Mouse (Mus musculus): ENCODE results near the gene Sltm. TPM values are rescaled to one million over a fixed set of nuclear protein-coding genes. Genes with fewer than 3 reads are reported as not detected.

Sltm gene
- polyA plus RNA-seq (2017; shearing (Covaris generic)) = 125 TPM

DNA sequence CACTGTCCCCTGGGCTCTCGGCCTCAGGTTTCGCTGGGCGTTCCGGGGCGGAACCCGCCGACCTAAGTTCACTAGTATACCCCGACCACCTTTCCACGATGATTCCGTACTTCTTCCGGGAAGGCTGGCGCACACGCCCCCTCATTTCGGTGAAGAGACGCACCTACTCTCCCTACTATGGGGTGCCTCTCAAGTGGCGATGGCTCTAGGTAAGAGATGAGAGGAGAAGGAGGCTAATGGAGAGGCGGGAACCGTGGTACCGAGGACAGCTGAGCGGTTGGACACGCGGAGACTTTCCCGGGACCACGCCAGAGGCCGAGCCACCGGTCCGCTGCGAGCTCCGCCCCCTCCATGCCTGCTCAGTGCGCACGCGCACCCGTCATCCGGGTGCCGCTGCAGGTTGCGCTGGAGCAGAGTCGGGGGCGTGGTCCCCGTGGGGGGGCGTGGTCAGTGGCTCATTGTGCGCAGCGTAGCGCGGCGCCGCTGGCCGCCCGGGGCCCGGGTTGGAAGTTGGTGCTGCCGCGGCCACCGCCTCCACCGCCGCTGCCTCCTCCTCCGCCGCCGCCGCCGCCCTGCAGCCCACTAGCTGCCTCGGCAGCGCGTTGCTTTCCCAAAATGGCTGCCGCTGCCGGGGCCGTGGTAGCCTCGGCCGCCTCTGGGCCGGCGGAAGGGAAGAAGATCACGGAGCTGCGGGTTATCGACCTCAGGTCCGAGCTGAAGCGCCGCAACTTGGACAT is at the start of gene Sltm:
Gene Sltm (plus strand): TSS at position 450 of the 737 bp plus-strand sequence.

GRCm38 (mm10) chr9:70503626-70504041 is 38.9 kb upstream of the Sltm start, which contains the start of gene Rnf111:
Gene Rnf111, minus strand, starts transcription at chr9:70503725.

Other genes starting within 250 kb of the Sltm start
- 0.65 TPM for gene Ccnb2, start 121.2 kb upstream of the Sltm start, polyA plus RNA-seq (2017; shearing (Covaris generic))
- 48.4 TPM for gene Rnf111, start 39.0 kb upstream of the Sltm start, polyA plus RNA-seq (2017; shearing (Covaris generic))
- gene Gm10642, start 113.5 kb downstream of the Sltm start, polyA plus RNA-seq (2017; shearing (Covaris generic)) = 1.3 TPM
- gene Mindy2, start 114.4 kb downstream of the Sltm start, polyA plus RNA-seq (2017; shearing (Covaris generic)) = 60.3 TPM
- 65.9 TPM for gene Adam10, start 136.2 kb downstream of the Sltm start, polyA plus RNA-seq (2017; shearing (Covaris generic))